Mouse (Mus musculus): ENCODE results near the gene Mei1.

The Mei1 gene

GRCm38 (mm10) chr15:82069898-82070297 lies at the start of gene Mei1:
TSS of gene Mei1 (plus strand) at chr15:82069996.
- no peak for DNase-seq (ENCODE audit: extremely low read depth, insufficient read length, low spot score)

- DNase-seq (ENCODE audit: extremely low read depth, insufficient read length, low spot score) = peak; percentile 57
Measured at GRCm38 (mm10) chr15:82022535-82023088, 47.2 kb upstream of the Mei1 start.

- DNase-seq (ENCODE audit: extremely low read depth, insufficient read length, low spot score) = no peak
Measured at GRCm38 (mm10) chr15:82023965-82024635, 45.7 kb upstream of the Mei1 start.

GRCm38 (mm10) chr15:82027276-82027675 lies 42.5 kb upstream of the Mei1 start:
- no peak for DNase-seq (ENCODE audit: extremely low read depth, insufficient read length, low spot score)

GRCm38 (mm10) chr15:82027726-82028125 lies 42.1 kb upstream of the Mei1 start:
- no peak for DNase-seq (ENCODE audit: extremely low read depth, insufficient read length, low spot score)

- no peak for DNase-seq (ENCODE audit: extremely low read depth, insufficient read length, low spot score)
Measured at GRCm38 (mm10) chr15:82032386-82032785, 37.4 kb upstream of the Mei1 start.

GRCm38 (mm10) chr15:82033762-82034161 lies 36.0 kb upstream of the Mei1 start, which contains the start of gene Desi1:
TSS of gene Desi1 (minus strand) at chr15:82033862.
- no peak for DNase-seq (ENCODE audit: extremely low read depth, insufficient read length, low spot score)

GRCm38 (mm10) chr15:82035904-82036689 lies 33.7 kb upstream of the Mei1 start:
- no peak for DNase-seq (ENCODE audit: extremely low read depth, insufficient read length, low spot score)

GRCm38 (mm10) chr15:82040650-82041049 lies 29.1 kb upstream of the Mei1 start:
- no peak for DNase-seq (ENCODE audit: extremely low read depth, insufficient read length, low spot score)

- DNase-seq (ENCODE audit: extremely low read depth, insufficient read length, low spot score) = no peak
Measured at GRCm38 (mm10) chr15:82044166-82044784, 25.5 kb upstream of the Mei1 start.

- DNase-seq (ENCODE audit: extremely low read depth, insufficient read length, low spot score) = peak; percentile 28
Measured at GRCm38 (mm10) chr15:82046246-82046891, 23.4 kb upstream of the Mei1 start.

- peak; percentile 88 for DNase-seq (ENCODE audit: extremely low read depth, insufficient read length, low spot score)
Measured at GRCm38 (mm10) chr15:82047080-82047883, 22.5 kb upstream of the Mei1 start, which contains the start of gene Snu13. TSS of gene Snu13 (minus strand) at chr15:82047598.

- no peak for DNase-seq (ENCODE audit: extremely low read depth, insufficient read length, low spot score)
Measured at GRCm38 (mm10) chr15:82052544-82052943, 17.3 kb upstream of the Mei1 start.

GRCm38 (mm10) chr15:82058719-82059201 lies 11.0 kb upstream of the Mei1 start, which contains the start of gene 4930407I10Rik:
TSS of gene 4930407I10Rik (plus strand) at chr15:82059151.
- DNase-seq (ENCODE audit: extremely low read depth, insufficient read length, low spot score) = no peak

GRCm38 (mm10) chr15:82063909-82064308 lies 5.9 kb upstream of the Mei1 start:
- no peak for DNase-seq (ENCODE audit: extremely low read depth, insufficient read length, low spot score)

GRCm38 (mm10) chr15:82065511-82065910 lies 4.3 kb upstream of the Mei1 start:
- peak; percentile 29 for DNase-seq (ENCODE audit: extremely low read depth, insufficient read length, low spot score)

GRCm38 (mm10) chr15:82071816-82072469 lies 2.1 kb downstream of the Mei1 start:
- DNase-seq (ENCODE audit: extremely low read depth, insufficient read length, low spot score) = no peak

- no peak for DNase-seq (ENCODE audit: extremely low read depth, insufficient read length, low spot score)
Measured at GRCm38 (mm10) chr15:82073490-82073889, 3.7 kb downstream of the Mei1 start.

- DNase-seq (ENCODE audit: extremely low read depth, insufficient read length, low spot score) = no peak
Measured at GRCm38 (mm10) chr15:82079883-82080282, 10.1 kb downstream of the Mei1 start.

Measured in 3134 (cell line).